In genomic region chr11:119796406-119796805, GRCm38 (mm10) we compare ENCODE assay signal across 9 mouse cellular contexts.
A peak's percentile ranks its signal among the peaks of the same experiment; 100 is the strongest.
DNase-seq lines count a peak whose midpoint lies in the region; ATAC-seq and TF ChIP-seq lines count a peak whose summit lies in the region.
"Had no signal": no experiment of that assay in that cellular context is flagged by ENCODE, and none has a peak within 500 bp of the region (broad histone marks: within the 10 kb centered on the region; RNA-seq: fewer than 3 reads in every experiment).

No protein-coding gene starts in this region.

- H3K36me3 ChIP-seq in forebrain, postnatal 0 days (ENCODE audit: insufficient read depth) = no peaks in the 10 kb centered on the region
- H3K36me3 ChIP-seq in forebrain, embryonic 15.5 days = no peaks in the 10 kb centered on the region

- no peak overlapping the region for H3K9ac ChIP-seq in forebrain, postnatal 0 days
- no peak overlapping the region for H3K9ac ChIP-seq in forebrain, embryonic 15.5 days (replicated peaks)
- H3K9ac ChIP-seq: lung, embryonic 14.5 days had no signal

- no peak overlapping the region for H3K4me2 ChIP-seq in forebrain, postnatal 0 days (ENCODE audit: low read depth)
- H3K4me2 ChIP-seq in forebrain, embryonic 15.5 days (replicated peaks) = no peak overlapping the region
- H3K4me2 ChIP-seq: lung, embryonic 14.5 days had no signal

- no peak overlapping the region for H3K4me3 ChIP-seq in forebrain, postnatal 0 days (ENCODE audit: low read depth, low read length)
- no peak overlapping the region for H3K4me3 ChIP-seq in forebrain, embryonic 15.5 days

- 45% methylated on average over 7 of the region's 7 CpGs for WGBS in forebrain, postnatal 0 days
- WGBS in forebrain, embryonic 15.5 days = 44% methylated on average over 7 of the region's 7 CpGs

- no peak overlapping the region for H3K27ac ChIP-seq in forebrain, postnatal 0 days (ENCODE audit: low read depth, low read length)
- H3K27ac ChIP-seq in forebrain, embryonic 15.5 days (replicated peaks) = no peak overlapping the region

- peaks cover 13% of the 10 kb centered on the region for H3K4me1 ChIP-seq in forebrain, postnatal 0 days (ENCODE audit: insufficient read depth)
- peaks cover 11% of the 10 kb centered on the region; the same call in 1 of the 2 replicates for H3K4me1 ChIP-seq in forebrain, embryonic 15.5 days

- DNase-seq in forebrain, postnatal 0 days = peak; percentile 37
- peak; percentile 57 for DNase-seq in NIH3T3 (ENCODE audit: low read depth)
- peak; percentile 47 for DNase-seq in gastrocnemius, postnatal 25 days
- peak; percentile 47 for DNase-seq in left cerebral cortex, postnatal 4 days
- DNase-seq in ovary, adult 18-20 months (ENCODE audit: low spot score) = no peak
- no peak for DNase-seq in adrenal gland, postnatal 14 days
- DNase-seq in yolk sac, embryonic 10.5 days (ENCODE audit: low spot score) = no peak
- DNase-seq: lung, embryonic 14.5 days had no signal

- ATAC-seq in forebrain, postnatal 0 days = peak; percentile 73
- no peak for ATAC-seq in forebrain, embryonic 15.5 days (replicated peaks)

- no peaks in the 10 kb centered on the region for H3K27me3 ChIP-seq in forebrain, postnatal 0 days (ENCODE audit: insufficient read depth, low read length)
- H3K27me3 ChIP-seq in forebrain, embryonic 15.5 days = no peaks in the 10 kb centered on the region

- intact Hi-C loops in left cerebral cortex, postnatal 4 days (cut with DNase I) = no loop called here

- H3K9me3 ChIP-seq in forebrain, postnatal 0 days (ENCODE audit: low read length) = no peaks in the 10 kb centered on the region
- no peaks in the 10 kb centered on the region for H3K9me3 ChIP-seq in forebrain, embryonic 15.5 days

- TF ChIP-seq CTCF in forebrain, postnatal 0 days (IDR thresholded peaks at IDR 0.05; ENCODE audit: low read depth) = no peak

Comparison
In these comparisons a context has a peak if more than half of its experiments do, and no peak if none do; other contexts are left out.
1. DNase-seq: peak in forebrain, postnatal 0 days (single experiment), NIH3T3 (single experiment), gastrocnemius, postnatal 25 days (single experiment) and left cerebral cortex, postnatal 4 days (single experiment); none in ovary, adult 18-20 months (single experiment), adrenal gland, postnatal 14 days (single experiment) and yolk sac, embryonic 10.5 days (single experiment).